In the genomic region with DNA sequence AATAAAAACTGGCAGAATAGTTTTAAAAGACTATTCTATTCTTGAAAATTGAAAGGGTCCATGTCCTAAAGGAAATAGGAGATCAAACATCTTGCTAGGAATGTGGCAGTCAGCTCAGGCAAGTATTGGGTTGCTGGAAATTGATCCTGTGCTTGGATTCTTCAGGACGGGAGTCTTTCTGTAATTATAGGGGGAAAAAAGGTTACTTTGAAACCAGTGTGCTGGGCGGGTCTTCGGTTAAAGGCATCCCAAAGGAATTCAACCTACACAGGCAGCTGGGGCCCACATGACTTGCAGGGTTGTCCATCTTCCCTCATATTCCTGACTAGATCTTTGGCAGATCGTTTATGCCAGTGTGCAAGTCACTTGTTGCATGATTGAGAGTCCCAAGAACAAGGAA, we compare ENCODE assay signal across 15 mouse cellular contexts.
"Had no signal": no experiment of that assay in that cellular context is flagged by ENCODE, and none has a peak within 500 bp of the region (broad histone marks: within the 10 kb centered on the region; RNA-seq: fewer than 3 reads in every experiment).

No protein-coding gene starts in this region.

- H3K4me1 ChIP-seq: liver, embryonic 13.5 days; lung, embryonic 15.5 days; megakaryocyte, embryonic 14.5 days; neural tube, embryonic 15.5 days had no signal

- H3K9ac ChIP-seq: limb, embryonic 12.5 days; liver, embryonic 13.5 days; liver, postnatal 0 days; lung, embryonic 15.5 days; neural tube, embryonic 15.5 days had no signal

- DNase-seq: kidney, postnatal 10 days; liver; liver, embryonic 13.5 days; liver, postnatal 0 days; lung, postnatal 14 days; midbrain, embryonic 14.5 days; right cerebral cortex, adult 18-20 months; right cerebral cortex, postnatal 25 days; thymus, postnatal 4 days had no signal

- ATAC-seq: liver, postnatal 0 days had no signal

- H3K9me3 ChIP-seq: limb, embryonic 12.5 days; liver, embryonic 13.5 days; lung, embryonic 15.5 days; neural tube, embryonic 15.5 days had no signal

- H3K27me3 ChIP-seq: limb, embryonic 12.5 days; liver, embryonic 13.5 days; lung, embryonic 15.5 days; megakaryocyte, embryonic 14.5 days; neural tube, embryonic 15.5 days had no signal

- H3K36me3 ChIP-seq: limb, embryonic 12.5 days; liver, embryonic 13.5 days; lung, embryonic 15.5 days; neural tube, embryonic 15.5 days had no signal

- H3K4me3 ChIP-seq: limb, embryonic 12.5 days; liver, embryonic 13.5 days; lung, embryonic 15.5 days; megakaryocyte, embryonic 14.5 days; myocyte; neural tube, embryonic 15.5 days had no signal

- H3K27ac ChIP-seq: limb, embryonic 12.5 days; liver, embryonic 13.5 days; lung, embryonic 15.5 days; macrophage; neural tube, embryonic 15.5 days had no signal

- H3K4me2 ChIP-seq: limb, embryonic 12.5 days; liver, embryonic 13.5 days; lung, embryonic 15.5 days; neural tube, embryonic 15.5 days had no signal
